Mouse (Mus musculus) cerebellum, adult 2 months (tissue): Measurements from ENCODE around the gene Gm5741. TPM values are rescaled to one million over a fixed set of nuclear protein-coding genes. Genes with fewer than 3 reads are reported as not detected.

Experiments
- DNase-seq, 2 experiments: peaks; one replicate each; pipeline ENCODE4 v3.0.0; 2021
- H3K27ac ChIP-seq: fragments of 200-500 bp; 2 replicates; pipeline ENCODE4 v1.5.1; 2012; ENCODE audit warnings: low read length, control low read depth, inconsistent platforms; ENCODE audit not compliant: insufficient read depth
- H3K27me3 ChIP-seq: fragments of 200-500 bp; 2 replicates; pipeline ENCODE4 v1.6.1; 2012; ENCODE audit warnings: inconsistent platforms, mild to moderate bottlenecking, low read length, moderate library complexity; ENCODE audit not compliant: control insufficient read depth, insufficient read depth
- H3K4me1 ChIP-seq: fragments of 200-500 bp; 2 replicates; pipeline ENCODE4 v1.6.1; 2011; ENCODE audit warnings: low read length; ENCODE audit not compliant: control insufficient read depth, insufficient read depth
- H3K4me3 ChIP-seq: fragments of 200-500 bp; replicated peaks from 2 replicates; pipeline ENCODE3; 2011; ENCODE audit warnings: mild to moderate bottlenecking, low read depth, low read length, control low read depth; ENCODE audit not compliant: insufficient read depth
- CTCF ChIP-seq: fragments of 200-500 bp; IDR thresholded peaks from 2 replicates; pipeline ENCODE4 v1.5.1; 2011; ENCODE audit warnings: low read depth, mild to moderate bottlenecking, control low read depth, low read length, moderate library complexity, borderline replicate concordance; ENCODE audit not compliant: insufficient read depth
- POLR2A ChIP-seq: fragments of 200-500 bp; IDR thresholded peaks from 2 replicates; pipeline ENCODE4 v1.6.1; 2011; ENCODE audit warnings: low read length, control low read depth, borderline replicate concordance; ENCODE audit not compliant: insufficient read depth
- WGBS: fragments of 180-500 bp; shearing (Covaris S2); methylation state at CpG from one replicate; pipeline ENCODE4 v1.1.7; 2018; 5-methylcytosine and 5-hydroxymethylcytosine counted together
- polyA plus RNA-seq: library from polyadenylated mRNA; depleted of rRNA; stranded (reverse); fragments of >200 nt; gene quantifications from 2 replicates; pipeline ENCODE4 v1.2.3, GENCODE M21; 2012

Gene Gm5741
- polyA plus RNA-seq, 1 experiment, result not detected

GRCm38 (mm10) chr8:85080532-85081215 lies 12.9 kb upstream of the Gm5741 start, which contains the start of gene Wdr83os:
Wdr83os (plus strand) TSS chr8:85080740.
- peaks cover 13% of the 10 kb centered on the region for H3K4me1 ChIP-seq
- H3K27me3 ChIP-seq, result no peaks in the 10 kb centered on the region
- TF ChIP-seq CTCF (no peak), POLR2A (peak; percentile 47; the same call in 1 of the 2 replicates)
- H3K4me3 ChIP-seq, result peak within 1 kb of the TSS; percentile 73
- peak; percentile 65 to 70 for DNase-seq
- WGBS, result under 1% methylated on average over 30 of the region's 30 CpGs
- H3K27ac ChIP-seq, result peak within 1 kb of the TSS; percentile 35

DNA sequence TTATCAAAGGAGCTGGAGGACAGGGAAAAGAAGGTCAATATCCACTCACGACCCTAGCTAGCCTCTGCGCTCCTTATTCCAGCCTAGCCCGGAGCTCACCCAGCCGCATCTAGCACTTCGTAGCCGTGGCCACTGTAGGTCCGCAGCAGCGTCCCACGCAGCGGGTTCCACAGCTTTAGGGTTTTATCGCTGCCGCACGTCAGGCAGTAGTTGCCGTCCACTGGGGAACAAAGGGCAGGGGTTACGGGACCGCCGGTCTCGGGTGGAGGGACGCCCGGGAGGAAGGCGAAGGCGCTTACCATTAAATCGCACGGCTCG lies 12.4 kb upstream of the Gm5741 start:
- WGBS, result under 1% methylated on average over 25 of the region's 25 CpGs
- no peak for DNase-seq
- Histone ChIP-seq H3K27me3 (no peaks in the 10 kb centered on the region), H3K4me3 (peak overlapping the region; percentile 73), H3K4me1 (peaks cover 13% of the 10 kb centered on the region), H3K27ac (peak overlapping the region; percentile 35)
- TF ChIP-seq CTCF (no peak), POLR2A (no peak)

GRCm38 (mm10) chr8:85076993-85077392 lies 9.2 kb upstream of the Gm5741 start:
- Histone ChIP-seq H3K27me3 (no peaks in the 10 kb centered on the region), H3K4me3 (no peak overlapping the region), H3K27ac (no peak overlapping the region), H3K4me1 (peaks cover 15% of the 10 kb centered on the region)
- DNase-seq, result peak; percentile 78
- TF ChIP-seq CTCF, result peak; percentile 93
- no peak for TF ChIP-seq POLR2A
- 0% methylated on average over 2 of the region's 2 CpGs for WGBS

GRCm38 (mm10) chr8:85076001-85076400 lies 8.2 kb upstream of the Gm5741 start:
- H3K27me3 ChIP-seq, result no peaks in the 10 kb centered on the region
- 77% methylated on average over 9 of the region's 9 CpGs for WGBS
- DNase-seq, result peak in 1 of 2 experiments; percentile 56
- peaks cover 15% of the 10 kb centered on the region for H3K4me1 ChIP-seq
- H3K4me3 ChIP-seq, result no peak overlapping the region
- TF ChIP-seq POLR2A, result no peak
- TF ChIP-seq CTCF, result peak; percentile 64
- no peak overlapping the region for H3K27ac ChIP-seq

GRCm38 (mm10) chr8:85074617-85075016 lies 6.8 kb upstream of the Gm5741 start:
- H3K27me3 ChIP-seq, result no peaks in the 10 kb centered on the region
- no peak for TF ChIP-seq POLR2A
- no peak for TF ChIP-seq CTCF
- 91% methylated on average over 10 of the region's 10 CpGs for WGBS
- no peak overlapping the region for H3K27ac ChIP-seq
- H3K4me3 ChIP-seq, result no peak overlapping the region
- no peak for DNase-seq
- H3K4me1 ChIP-seq, result peaks cover 11% of the 10 kb centered on the region

GRCm38 (mm10) chr8:85074167-85074566 lies 6.4 kb upstream of the Gm5741 start:
- TF ChIP-seq POLR2A (no peak), CTCF (no peak)

DNA sequence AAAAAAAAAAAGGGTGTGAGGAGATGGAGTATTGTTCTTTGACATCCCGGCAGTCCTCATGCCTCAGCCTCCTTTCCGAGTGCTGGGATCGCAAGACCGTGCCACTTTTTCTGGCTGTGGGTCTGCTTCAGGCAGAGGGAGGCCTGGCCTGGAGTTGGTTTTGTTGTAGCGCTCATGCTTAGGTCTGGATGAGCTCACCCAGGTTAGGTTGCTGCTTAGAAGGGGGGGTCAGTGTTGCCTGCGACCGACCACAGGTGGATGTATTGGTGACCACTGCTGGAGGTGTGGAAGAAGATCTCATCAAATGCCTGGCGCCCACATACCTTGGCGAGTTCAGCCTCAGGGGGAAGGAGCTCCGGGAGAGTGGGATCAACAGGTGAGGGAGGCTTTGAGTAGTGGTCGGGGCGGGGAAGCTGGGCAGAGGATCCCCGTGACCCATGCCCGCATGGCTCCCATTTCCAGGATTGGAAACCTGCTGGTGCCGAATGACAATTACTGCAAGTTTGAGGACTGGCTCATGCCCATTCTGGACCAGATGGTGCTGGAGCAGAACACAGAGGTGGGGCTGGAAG lies 5.3 kb upstream of the Gm5741 start:
- 82% methylated on average over 15 of the region's 15 CpGs for WGBS
- Histone ChIP-seq H3K4me3 (no peak overlapping the region), H3K27me3 (no peaks in the 10 kb centered on the region), H3K27ac (no peak overlapping the region), H3K4me1 (peaks cover 11% of the 10 kb centered on the region)
- DNase-seq, result no peak
- TF ChIP-seq CTCF (no peak), POLR2A (no peak)

More at GRCm38 (mm10) chr8:85074167-85074566, 6.4 kb upstream of the Gm5741 start:
- no peak overlapping the region for H3K27ac ChIP-seq
- DNase-seq, result no peak
- H3K4me3 ChIP-seq, result no peak overlapping the region
- no peaks in the 10 kb centered on the region for H3K27me3 ChIP-seq
- H3K4me1 ChIP-seq, result peaks cover 8% of the 10 kb centered on the region
- 82% methylated on average over 10 of the region's 10 CpGs for WGBS

DNA sequence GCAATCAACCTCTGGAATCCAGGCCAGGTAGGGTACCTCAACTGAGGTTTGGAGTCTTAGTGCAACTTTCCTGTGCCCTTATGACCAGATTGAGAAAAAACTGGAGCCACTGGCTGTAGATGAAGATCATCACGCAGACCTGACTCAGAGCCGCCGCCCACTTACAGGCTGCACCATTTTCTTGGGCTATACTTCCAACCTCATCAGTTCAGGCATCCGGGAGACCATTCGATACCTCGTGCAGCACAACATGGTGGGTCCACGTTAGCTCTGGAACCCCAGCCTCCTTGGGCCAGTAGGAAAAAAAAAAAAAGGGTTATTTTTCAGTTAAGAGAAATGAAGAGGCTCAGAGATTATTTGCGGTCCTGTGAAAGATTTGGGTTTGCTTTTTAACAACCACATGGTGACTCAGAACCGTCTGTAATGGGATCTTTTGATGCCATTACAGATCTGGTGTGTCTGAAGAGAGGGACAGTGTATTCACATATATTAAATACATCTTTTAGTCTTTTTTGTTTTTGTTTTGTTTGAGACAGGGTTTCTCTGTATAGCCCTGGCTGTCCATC lies 4.7 kb upstream of the Gm5741 start:
- Histone ChIP-seq H3K27me3 (no peaks in the 10 kb centered on the region), H3K4me3 (peak overlapping the region; percentile 67), H3K4me1 (peaks cover 14% of the 10 kb centered on the region), H3K27ac (no peak overlapping the region)
- 27% methylated on average over 9 of the region's 9 CpGs for WGBS
- TF ChIP-seq POLR2A, result no peak
- no peak for DNase-seq
